Mouse (Mus musculus) embryonic facial prominence, embryonic 13.5 days (tissue): ENCODE measurements around the gene Gm10642. TPM values are rescaled to one million over a fixed set of nuclear protein-coding genes. Genes with fewer than 3 reads are reported as not detected.

ENCODE experiments used
- ATAC-seq: fragments of 200-750 bp; cut with Nextera tagmentation; 2 replicates; pipeline ENCODE4 v1.8.0; 2017; ENCODE audit warnings: low read depth; ENCODE audit not compliant: insufficient number of reproducible peaks, insufficient read depth, low FRiP score, low TSS enrichment
- H3K27ac ChIP-seq: fragments of 300-500 bp; sonication (generic); 2 replicates; pipeline ENCODE4 v1.5.1; 2015; ENCODE audit warnings: moderate library complexity, mild to moderate bottlenecking, inconsistent platforms
- H3K27me3 ChIP-seq: fragments of 300-500 bp; sonication (generic); 2 replicates; pipeline ENCODE4 v1.6.1; 2015; ENCODE audit warnings: mild to moderate bottlenecking, inconsistent platforms
- H3K36me3 ChIP-seq: fragments of 300-500 bp; sonication (generic); 2 replicates; pipeline ENCODE4 v1.6.1; 2015; ENCODE audit warnings: mild to moderate bottlenecking, inconsistent platforms
- H3K4me1 ChIP-seq: fragments of 300-500 bp; sonication (generic); 2 replicates; pipeline ENCODE4 v1.6.1; 2015; ENCODE audit warnings: inconsistent platforms
- H3K4me2 ChIP-seq: fragments of 300-500 bp; sonication (generic); 2 replicates; pipeline ENCODE4 v1.6.1; 2015; ENCODE audit warnings: moderate library complexity, mild to moderate bottlenecking, inconsistent platforms
- H3K4me3 ChIP-seq: fragments of 300-500 bp; sonication (generic); 2 replicates; pipeline ENCODE4 v1.5.1; 2015; ENCODE audit warnings: mild to moderate bottlenecking, inconsistent platforms
- H3K9ac ChIP-seq: fragments of 300-500 bp; sonication (generic); 2 replicates; pipeline ENCODE4 v1.6.1; 2015; ENCODE audit warnings: mild to moderate bottlenecking, inconsistent platforms
- H3K9me3 ChIP-seq: fragments of 300-500 bp; sonication (generic); 2 replicates; pipeline ENCODE4 v1.6.1; 2016; ENCODE audit warnings: inconsistent platforms
- WGBS: fragments of 180-500 bp; shearing (Covaris S2); methylation state at CpG from one replicate; pipeline ENCODE4 v1.1.7; 2015; ENCODE audit warnings: mixed read lengths; 5-methylcytosine and 5-hydroxymethylcytosine counted together
- polyA plus RNA-seq: library from polyadenylated mRNA; unstranded; fragments of >200 nt; fragmentation: Nextera tagmentation; extraction: Ambion mirVana; gene quantifications from 2 replicates; pipeline ENCODE4 v1.2.1, GENCODE M21; 2015

The Gm10642 gene
- polyA plus RNA-seq, 1 experiment from 2014 or later = 0.28 TPM

DNA sequence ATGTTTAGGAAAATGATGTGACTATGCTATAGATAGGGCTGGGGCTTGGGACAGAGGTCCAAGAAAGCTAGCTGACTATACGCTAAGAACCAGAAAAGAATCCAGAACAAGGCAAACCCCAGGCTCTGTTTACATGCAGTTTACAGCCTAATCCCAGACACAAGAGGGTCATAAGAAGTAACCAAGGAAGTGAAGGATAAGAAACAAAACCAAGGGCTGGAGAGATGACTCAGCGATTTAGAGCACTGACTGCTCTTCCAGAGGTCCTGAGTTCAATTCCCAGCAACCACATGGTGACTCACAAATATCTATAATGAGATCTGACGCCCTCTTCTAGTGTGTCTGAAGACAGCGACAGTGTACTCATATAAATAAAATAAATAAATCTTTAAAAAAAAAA is 19.1 kb downstream of the Gm10642 start:
- no peaks in the 10 kb centered on the region for H3K9me3 ChIP-seq
- peaks cover 11% of the 10 kb centered on the region; the same call in 1 of the 2 replicates for H3K4me1 ChIP-seq
- H3K27me3 ChIP-seq = no peaks in the 10 kb centered on the region
- H3K9ac ChIP-seq = no peak overlapping the region
- no peaks in the 10 kb centered on the region for H3K36me3 ChIP-seq
- WGBS = 78% methylated on average over 4 of the region's 4 CpGs
- no peak overlapping the region for H3K4me2 ChIP-seq
- ATAC-seq = no peak
- H3K27ac ChIP-seq = no peak overlapping the region
- no peak overlapping the region for H3K4me3 ChIP-seq

DNA sequence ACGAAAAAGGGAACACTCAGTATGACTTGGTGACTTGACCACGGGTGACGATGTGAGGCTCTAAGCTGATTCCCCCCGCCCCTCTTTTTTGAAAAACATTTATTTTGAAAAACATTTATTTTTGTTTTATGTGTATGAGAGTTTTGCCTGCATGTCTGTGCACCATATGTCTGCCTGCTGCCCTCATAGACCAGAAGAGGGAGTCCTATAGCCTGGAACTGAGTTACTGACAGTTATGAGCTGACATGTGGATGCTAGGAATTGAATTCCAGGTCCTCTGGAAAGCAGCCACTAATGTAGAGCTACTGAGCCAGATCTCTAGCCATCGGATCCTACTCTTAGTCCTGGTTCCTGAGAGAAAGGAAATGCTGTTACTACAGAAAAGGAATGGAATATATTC is 19.9 kb downstream of the Gm10642 start:
- ATAC-seq = no peak
- H3K4me2 ChIP-seq = no peak overlapping the region
- no peaks in the 10 kb centered on the region for H3K27me3 ChIP-seq
- 89% methylated on average over 5 of the region's 5 CpGs for WGBS
- H3K27ac ChIP-seq = no peak overlapping the region
- H3K9ac ChIP-seq = no peak overlapping the region
- no peaks in the 10 kb centered on the region for H3K9me3 ChIP-seq
- H3K4me3 ChIP-seq = no peak overlapping the region
- peaks cover 16% of the 10 kb centered on the region for H3K4me1 ChIP-seq
- H3K36me3 ChIP-seq = no peaks in the 10 kb centered on the region

DNA sequence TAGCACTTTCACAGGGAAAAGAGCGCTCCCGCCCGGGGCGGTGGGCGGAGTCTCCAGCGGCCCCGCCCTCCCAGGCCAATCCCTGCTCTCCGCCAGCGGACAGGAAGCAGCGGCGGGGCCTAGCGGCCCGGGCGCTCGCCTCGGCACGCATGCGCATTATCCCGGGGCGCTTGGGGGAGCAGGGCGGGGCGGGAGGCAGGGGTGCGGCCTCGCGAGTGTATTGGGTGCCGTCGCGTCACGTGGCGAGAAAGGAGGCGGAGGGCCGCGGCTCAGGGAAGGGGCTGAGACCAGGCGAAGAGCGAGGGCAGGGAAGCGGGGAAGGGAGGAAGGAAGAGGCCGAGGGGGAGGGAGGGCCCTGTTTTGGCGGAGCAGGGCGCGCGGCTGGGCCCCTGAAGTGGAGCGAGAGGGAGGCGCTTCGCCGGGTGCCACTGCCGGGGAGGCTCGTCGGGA is 22.7 kb downstream of the Gm10642 start, which contains the start of gene Adam10:
Adam10 (plus strand) TSS at position 316 of the 450 bp plus-strand sequence.
- ATAC-seq = peak; percentile 100
- WGBS = under 1% methylated on average over 46 of the region's 48 CpGs

DNA sequence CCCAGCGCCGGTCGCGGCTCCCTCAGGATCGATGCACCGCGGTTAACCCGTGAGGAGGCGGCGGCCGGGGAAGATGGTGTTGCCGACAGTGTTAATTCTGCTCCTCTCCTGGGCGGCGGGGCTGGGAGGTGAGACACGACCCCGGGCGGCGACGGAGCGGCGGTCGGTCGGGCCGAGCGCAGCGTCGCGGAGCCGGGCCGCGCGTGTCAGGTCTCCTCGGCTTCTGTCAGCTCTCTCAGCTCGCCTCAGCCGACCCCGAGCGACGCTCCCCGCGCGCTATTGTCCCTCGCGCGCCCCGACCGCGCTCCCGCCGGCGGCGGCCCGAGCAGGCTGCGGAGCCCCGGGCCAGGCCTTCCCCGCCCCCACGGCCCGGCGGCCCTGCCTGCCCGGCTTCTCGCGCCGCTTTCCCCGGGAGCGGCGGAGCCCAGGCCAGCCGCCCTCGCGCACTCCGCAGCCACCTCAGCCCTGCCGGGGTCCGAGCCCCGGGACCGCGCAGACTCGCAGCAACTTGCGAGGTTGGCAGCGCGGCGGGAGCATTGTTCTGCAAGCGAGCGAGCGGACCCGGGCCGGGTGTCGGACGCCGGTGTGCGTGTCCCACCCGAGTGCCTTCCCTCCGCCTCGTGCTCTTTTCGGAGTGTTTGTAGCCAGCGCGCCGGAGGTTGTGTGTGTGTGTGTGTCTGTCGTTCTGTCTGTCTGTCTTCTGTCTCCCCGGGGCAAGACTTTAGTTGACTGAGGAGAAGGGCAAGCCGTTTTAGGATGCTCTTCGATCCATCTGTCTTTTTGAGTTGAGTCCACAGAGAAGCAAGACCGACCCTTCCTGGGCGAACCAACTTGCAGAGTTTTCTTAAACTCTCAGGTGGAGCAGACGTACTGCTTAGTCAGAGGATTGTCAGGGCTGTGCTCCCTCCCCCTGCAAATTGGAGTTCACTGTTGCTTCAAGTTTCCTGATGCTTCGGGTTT is 23.4 kb downstream of the Gm10642 start:
- Histone ChIP-seq H3K9me3 (no peaks in the 10 kb centered on the region), H3K27me3 (no peaks in the 10 kb centered on the region), H3K36me3 (no peaks in the 10 kb centered on the region), H3K9ac (peak overlapping the region; percentile 98), H3K4me3 (peak overlapping the region; percentile 98), H3K4me1 (peaks cover 16% of the 10 kb centered on the region), H3K27ac (peak overlapping the region; percentile 97), H3K4me2 (peak overlapping the region; percentile 81)
- under 1% methylated on average over 84 of the region's 103 CpGs for WGBS
- peak; percentile 48 for ATAC-seq

More for the DNA sequence above, 22.7 kb downstream of the Gm10642 start, which contains the start of gene Adam10:
- Histone ChIP-seq H3K27me3 (no peaks in the 10 kb centered on the region), H3K36me3 (no peaks in the 10 kb centered on the region), H3K4me1 (peaks cover 16% of the 10 kb centered on the region), H3K27ac (peak within 1 kb of the TSS; percentile 97), H3K9me3 (no peaks in the 10 kb centered on the region), H3K4me3 (peak within 1 kb of the TSS; percentile 98), H3K9ac (peak within 1 kb of the TSS; percentile 98), H3K4me2 (peak within 1 kb of the TSS; percentile 81)

DNA sequence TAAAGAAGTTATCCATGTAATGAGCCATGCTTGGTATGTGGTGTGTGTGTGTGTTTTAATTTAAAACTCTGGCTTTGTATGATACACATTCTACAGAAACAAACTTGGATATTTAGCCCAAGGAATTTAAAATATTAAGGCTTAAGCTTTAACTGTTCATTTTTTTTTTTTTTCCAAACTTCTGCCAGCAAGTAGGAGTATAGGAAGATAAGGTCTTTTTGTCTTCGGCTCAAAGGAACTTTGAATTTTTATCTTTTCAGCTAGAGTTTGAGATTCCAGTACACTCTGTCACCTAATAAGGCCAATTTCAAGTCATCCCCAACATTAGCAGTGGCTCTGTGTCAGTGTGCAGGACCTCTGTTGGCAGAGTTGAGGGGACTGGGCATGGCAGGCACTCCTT is 26.2 kb downstream of the Gm10642 start:
- Histone ChIP-seq H3K36me3 (no peaks in the 10 kb centered on the region), H3K4me1 (peaks cover 16% of the 10 kb centered on the region), H3K9ac (no peak overlapping the region), H3K27ac (no peak overlapping the region), H3K4me2 (no peak overlapping the region), H3K27me3 (no peaks in the 10 kb centered on the region), H3K4me3 (no peak overlapping the region), H3K9me3 (no peaks in the 10 kb centered on the region)
- ATAC-seq = no peak
- WGBS = 81% methylated on average over 1 of the region's 1 CpGs

DNA sequence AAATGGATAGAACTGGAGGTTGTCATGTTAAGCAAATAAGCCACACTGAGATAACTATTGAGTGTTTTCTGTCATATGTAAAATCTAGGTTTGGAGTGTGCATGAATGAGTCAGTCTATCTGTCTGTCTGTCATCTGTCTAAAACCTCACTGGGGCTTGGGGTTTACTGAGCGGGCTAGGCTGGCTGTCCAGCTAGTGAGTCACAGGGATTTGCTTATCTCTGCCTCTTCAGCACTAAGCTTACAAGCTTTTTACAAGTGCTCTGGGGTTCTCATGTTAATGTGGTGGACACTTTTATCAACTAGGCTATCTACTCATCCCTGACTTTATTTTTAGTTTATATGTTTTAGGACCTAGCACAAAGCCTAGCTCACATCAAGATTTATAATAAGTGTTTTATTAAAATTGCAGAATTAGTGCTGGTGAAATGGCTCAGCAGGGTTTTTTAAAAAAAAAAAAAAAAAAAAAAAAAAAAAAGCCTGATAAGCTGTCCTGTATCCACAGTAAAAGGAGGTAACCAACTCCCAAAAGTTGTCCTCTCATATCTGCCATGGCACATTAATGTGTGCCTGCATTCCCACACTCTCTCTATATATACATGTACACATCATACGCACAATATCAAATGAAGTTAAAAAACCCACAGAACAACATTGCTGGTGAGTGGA is 32.4 kb downstream of the Gm10642 start:
- no peak for ATAC-seq
- Histone ChIP-seq H3K4me1 (no peaks in the 10 kb centered on the region), H3K27ac (no peak overlapping the region), H3K4me2 (no peak overlapping the region), H3K9ac (no peak overlapping the region), H3K4me3 (no peak overlapping the region), H3K36me3 (no peaks in the 10 kb centered on the region), H3K27me3 (no peaks in the 10 kb centered on the region), H3K9me3 (no peaks in the 10 kb centered on the region)
- WGBS = 86% methylated on average over 2 of the region's 2 CpGs

DNA sequence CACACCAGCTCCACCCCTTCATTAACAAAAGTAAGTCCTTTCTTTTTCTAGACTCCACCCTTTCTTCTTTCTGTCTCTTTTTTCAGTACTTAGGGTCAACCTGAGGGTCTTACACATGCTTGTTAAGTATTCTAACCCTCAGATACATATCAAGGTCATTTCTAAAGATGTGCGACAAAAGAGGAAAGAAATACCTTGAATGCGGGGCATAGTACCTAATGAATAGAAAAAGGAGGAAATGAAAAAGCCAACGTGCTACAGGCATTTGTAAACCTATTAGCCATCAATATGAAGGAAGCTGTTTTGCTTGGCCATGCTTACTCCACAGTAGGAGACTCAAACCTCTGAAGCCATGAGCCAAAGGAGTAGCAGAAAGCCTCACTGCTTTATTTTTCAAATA is 33.9 kb downstream of the Gm10642 start:
- 78% methylated on average over 3 of the region's 3 CpGs for WGBS

DNA sequence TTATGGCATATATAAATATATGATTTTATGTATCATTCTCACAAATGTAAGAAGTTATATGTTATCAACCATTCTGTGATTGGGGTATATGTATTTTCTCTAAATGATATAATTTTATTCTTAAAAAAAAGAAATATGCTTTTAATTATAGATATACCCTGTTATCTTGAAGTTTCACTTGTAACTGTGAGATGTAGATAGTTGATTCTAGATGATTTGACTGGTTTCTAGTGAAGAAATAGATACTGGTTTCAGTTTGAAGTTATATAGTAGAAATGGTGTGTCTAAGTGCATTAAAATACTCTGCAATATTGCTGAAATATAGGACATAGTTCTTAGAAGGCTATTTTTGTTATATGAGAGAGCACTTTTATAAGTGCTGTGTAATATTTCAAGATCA is 34.5 kb downstream of the Gm10642 start:
- no peak overlapping the region for H3K4me3 ChIP-seq
- H3K9ac ChIP-seq = no peak overlapping the region
- H3K4me2 ChIP-seq = no peak overlapping the region
- H3K9me3 ChIP-seq = no peaks in the 10 kb centered on the region
- no peak overlapping the region for H3K27ac ChIP-seq
- no peaks in the 10 kb centered on the region for H3K27me3 ChIP-seq
- no peaks in the 10 kb centered on the region for H3K36me3 ChIP-seq
- no peaks in the 10 kb centered on the region for H3K4me1 ChIP-seq
- no peak for ATAC-seq

More for the DNA sequence above, 33.9 kb downstream of the Gm10642 start:
- no peaks in the 10 kb centered on the region for H3K9me3 ChIP-seq
- no peaks in the 10 kb centered on the region for H3K36me3 ChIP-seq
- H3K4me2 ChIP-seq = no peak overlapping the region
- H3K9ac ChIP-seq = no peak overlapping the region
- no peak for ATAC-seq
- no peaks in the 10 kb centered on the region for H3K27me3 ChIP-seq
- H3K4me1 ChIP-seq = no peaks in the 10 kb centered on the region
- H3K27ac ChIP-seq = no peak overlapping the region
- H3K4me3 ChIP-seq = no peak overlapping the region

DNA sequence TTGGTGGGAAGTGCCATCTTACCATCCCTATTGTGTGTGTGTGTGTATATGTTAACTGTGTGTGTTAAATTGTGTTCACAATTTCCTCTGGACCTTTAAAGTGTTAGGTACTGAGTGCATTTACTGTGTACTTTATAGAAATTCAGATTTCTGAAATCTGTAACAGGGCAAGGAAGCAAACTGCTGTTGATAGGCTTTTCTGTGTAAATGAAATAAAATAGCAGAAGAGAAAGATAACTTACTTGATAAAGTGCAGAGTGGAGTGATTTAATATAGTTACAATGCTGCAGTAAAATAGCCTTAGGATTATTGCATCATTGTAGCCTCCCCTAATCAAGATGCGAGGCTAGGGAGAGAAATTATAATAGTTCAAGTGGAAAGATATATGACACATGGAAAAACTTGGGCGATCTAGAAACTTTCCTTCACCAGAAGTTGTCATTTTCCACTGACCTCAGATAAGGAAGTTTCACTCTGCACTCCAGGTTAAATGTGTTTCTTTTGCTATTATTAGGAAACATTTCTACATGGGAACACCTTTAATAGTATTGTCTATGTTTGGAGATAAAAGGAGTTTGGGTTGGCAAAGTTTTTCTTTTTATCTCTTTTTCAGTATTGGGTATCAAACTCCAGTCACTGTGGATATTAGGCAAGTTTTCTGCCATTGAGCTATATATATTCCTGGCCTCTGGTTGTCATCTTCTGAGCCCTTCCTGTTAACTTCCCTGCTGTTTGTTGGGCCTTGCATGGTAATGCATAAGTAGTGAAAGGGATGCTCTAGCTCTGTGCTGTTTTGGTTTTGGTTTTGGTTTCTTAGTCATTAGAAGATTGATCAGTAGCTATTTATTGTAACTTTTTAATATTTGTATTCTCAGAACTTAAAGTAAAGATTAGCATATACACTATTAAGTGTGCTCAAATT is 36.0 kb downstream of the Gm10642 start:
- H3K9me3 ChIP-seq = no peaks in the 10 kb centered on the region
- 78% methylated on average over 2 of the region's 2 CpGs for WGBS
- H3K27ac ChIP-seq = no peak overlapping the region
- ATAC-seq = no peak
- H3K9ac ChIP-seq = no peak overlapping the region
- no peaks in the 10 kb centered on the region for H3K4me1 ChIP-seq
- H3K4me3 ChIP-seq = no peak overlapping the region
- no peaks in the 10 kb centered on the region for H3K36me3 ChIP-seq
- no peak overlapping the region for H3K4me2 ChIP-seq
- H3K27me3 ChIP-seq = no peaks in the 10 kb centered on the region

DNA sequence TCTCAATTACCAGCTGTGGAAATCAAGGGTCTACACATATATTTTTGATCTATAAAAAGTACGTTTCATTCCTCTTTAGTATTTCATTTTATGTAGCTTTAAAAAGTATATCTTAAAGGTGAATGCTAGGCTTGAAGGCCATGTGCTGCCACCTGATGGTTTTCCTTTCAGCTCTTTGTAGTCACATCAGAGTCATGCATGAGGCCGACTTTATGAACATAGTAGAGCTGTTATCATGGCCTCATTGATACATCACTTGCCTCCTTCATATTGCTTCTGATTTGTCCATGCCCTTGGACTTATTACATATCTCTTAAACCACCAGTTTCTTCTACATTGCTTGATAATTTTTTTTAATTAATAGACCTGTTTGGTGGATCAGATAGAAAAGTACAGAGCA is 39.7 kb downstream of the Gm10642 start:
- Histone ChIP-seq H3K4me1 (0 out of 2 replicates have a peak, but pooled peaks cover 3% of the 10 kb centered on the region), H3K27ac (no peak overlapping the region), H3K4me3 (no peak overlapping the region), H3K4me2 (no peak overlapping the region), H3K9ac (no peak overlapping the region), H3K36me3 (no peaks in the 10 kb centered on the region), H3K27me3 (no peaks in the 10 kb centered on the region), H3K9me3 (no peaks in the 10 kb centered on the region)
- no peak for ATAC-seq
- 94% methylated on average over 2 of the region's 2 CpGs for WGBS

DNA sequence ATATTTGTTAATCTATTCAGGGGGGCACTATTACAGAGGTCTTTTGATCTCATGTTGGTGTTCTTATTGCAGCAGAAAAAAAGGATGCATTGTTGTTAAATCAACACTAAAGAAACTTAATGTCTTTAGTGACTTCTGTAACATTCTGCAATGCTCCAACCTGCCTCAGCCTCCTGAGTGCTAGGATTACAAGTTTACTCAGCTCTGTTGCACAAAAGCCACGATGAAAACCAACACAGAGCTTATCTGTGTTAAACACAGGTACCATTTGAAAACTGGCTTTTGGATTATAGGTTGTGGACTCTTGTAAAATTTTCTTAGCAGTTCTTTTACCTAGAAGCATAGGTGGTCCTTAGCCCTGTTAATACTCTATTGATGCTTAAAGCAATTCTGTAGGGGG is 42.0 kb downstream of the Gm10642 start:
- H3K27me3 ChIP-seq = no peaks in the 10 kb centered on the region
- no peaks in the 10 kb centered on the region for H3K9me3 ChIP-seq
- ATAC-seq = no peak
- no peaks in the 10 kb centered on the region for H3K36me3 ChIP-seq
- H3K4me2 ChIP-seq = no peak overlapping the region
- peaks cover 9% of the 10 kb centered on the region; the same call in 1 of the 2 replicates for H3K4me1 ChIP-seq
- no peak overlapping the region for H3K4me3 ChIP-seq
- no peak overlapping the region for H3K9ac ChIP-seq
- H3K27ac ChIP-seq = no peak overlapping the region
- 88% methylated on average over 1 of the region's 1 CpGs for WGBS
